8 mouse cellular contexts compared by ENCODE assay signal in genomic region chr10:82690494-82690893, GRCm38 (mm10). TPM values are rescaled to one million over a fixed set of nuclear protein-coding genes. Genes with fewer than 3 reads are reported as not detected.
DNase-seq lines count a peak whose midpoint lies in the region; ATAC-seq lines count a peak whose summit lies in the region.

Gene Glt8d2, minus strand, starts transcription at chr10:82690650.

- DNase-seq in adrenal gland, adult (ENCODE audit: inconsistent age in 2 of 2, low spot score in 1 of 2) = peak; percentile 60 to 76
- peak; percentile 97 for DNase-seq in embryonic facial prominence, embryonic 14.5 days (ENCODE audit: low spot score)
- peak; percentile 70 to 81 for DNase-seq in heart, adult 9 months (ENCODE audit: low spot score in 2 of 2)
- DNase-seq in c-Kit-positive CD71-positive TER-119-positive erythroid progenitor cells, embryonic 14.5 days (ENCODE audit: low spot score) = no peak

- peak; percentile 95 for ATAC-seq in embryonic facial prominence, embryonic 14.5 days (ENCODE audit: low read depth)
- peak; percentile 85 for ATAC-seq in kidney, embryonic 15.5 days (replicated peaks; ENCODE audit: low FRiP score)
- ATAC-seq in liver, embryonic 16.5 days (ENCODE audit: low read depth) = no peak
- no peak for ATAC-seq in neural tube, embryonic 14.5 days (ENCODE audit: low read depth)
- no peak for ATAC-seq in inflammation-experienced regulatory T-cells, adult 6 months

- peak within 1 kb of the TSS; percentile 40 for H3K4me3 ChIP-seq in embryonic facial prominence, embryonic 14.5 days (ENCODE audit: low read depth, low read length)
- H3K4me3 ChIP-seq in kidney, embryonic 15.5 days (replicated peaks) = peak within 1 kb of the TSS; percentile 31
- no peak within 1 kb of the TSS for H3K4me3 ChIP-seq in liver, embryonic 16.5 days (ENCODE audit: low read depth, low read length)
- H3K4me3 ChIP-seq in neural tube, embryonic 14.5 days (ENCODE audit: low read depth, low read length) = no peak within 1 kb of the TSS; the same call in 1 of the 2 replicates

- H3K9me3 ChIP-seq in embryonic facial prominence, embryonic 14.5 days (ENCODE audit: control insufficient read depth, low read length) = no peaks in the 10 kb centered on the region
- H3K9me3 ChIP-seq in kidney, embryonic 15.5 days (replicated peaks) = no peaks in the 10 kb centered on the region
- no peaks in the 10 kb centered on the region for H3K9me3 ChIP-seq in liver, embryonic 16.5 days (replicated peaks; ENCODE audit: control insufficient read depth, low read length)
- H3K9me3 ChIP-seq in neural tube, embryonic 14.5 days (ENCODE audit: control insufficient read depth, low read length) = no peaks in the 10 kb centered on the region

- H3K4me1 ChIP-seq in embryonic facial prominence, embryonic 14.5 days (ENCODE audit: control insufficient read depth, insufficient read depth, low read length) = peaks cover 19% of the 10 kb centered on the region
- H3K4me1 ChIP-seq in kidney, embryonic 15.5 days = peaks cover 13% of the 10 kb centered on the region
- no peaks in the 10 kb centered on the region for H3K4me1 ChIP-seq in liver, embryonic 16.5 days (ENCODE audit: control insufficient read depth, low read depth, low read length)
- H3K4me1 ChIP-seq in neural tube, embryonic 14.5 days (ENCODE audit: control insufficient read depth, insufficient read depth, low read length) = no peaks in the 10 kb centered on the region

- peak within 1 kb of the TSS; percentile 56 for H3K9ac ChIP-seq in embryonic facial prominence, embryonic 14.5 days (ENCODE audit: low read depth, low read length)
- 0 out of 2 replicates have a peak within 1 kb of the TSS, but pooled peaks have one; percentile 21 for H3K9ac ChIP-seq in kidney, embryonic 15.5 days
- H3K9ac ChIP-seq in liver, embryonic 16.5 days (ENCODE audit: low read depth, low read length) = no peak within 1 kb of the TSS
- H3K9ac ChIP-seq in neural tube, embryonic 14.5 days (replicated peaks; ENCODE audit: low read depth, low read length) = no peak within 1 kb of the TSS

- H3K36me3 ChIP-seq in embryonic facial prominence, embryonic 14.5 days (ENCODE audit: control insufficient read depth, insufficient read depth, low read length) = no peaks in the 10 kb centered on the region
- no peaks in the 10 kb centered on the region for H3K36me3 ChIP-seq in kidney, embryonic 15.5 days
- no peaks in the 10 kb centered on the region for H3K36me3 ChIP-seq in liver, embryonic 16.5 days (ENCODE audit: control insufficient read depth, insufficient read depth)
- H3K36me3 ChIP-seq in neural tube, embryonic 14.5 days (ENCODE audit: control insufficient read depth, insufficient read depth, low read length) = no peaks in the 10 kb centered on the region

- no peaks in the 10 kb centered on the region for H3K27me3 ChIP-seq in embryonic facial prominence, embryonic 14.5 days (replicated peaks; ENCODE audit: control insufficient read depth, insufficient read depth, low read length)
- peaks cover 14% of the 10 kb centered on the region; the same call in 1 of the 2 replicates for H3K27me3 ChIP-seq in kidney, embryonic 15.5 days
- peaks cover 11% of the 10 kb centered on the region for H3K27me3 ChIP-seq in liver, embryonic 16.5 days (ENCODE audit: control insufficient read depth, insufficient read depth, low read depth, low read length)
- no peaks in the 10 kb centered on the region for H3K27me3 ChIP-seq in neural tube, embryonic 14.5 days (ENCODE audit: control insufficient read depth, insufficient read depth, low read length)

- peak within 1 kb of the TSS; percentile 63 for H3K4me2 ChIP-seq in embryonic facial prominence, embryonic 14.5 days (ENCODE audit: low read depth, low read length)
- H3K4me2 ChIP-seq in kidney, embryonic 15.5 days = peak within 1 kb of the TSS; percentile 56
- H3K4me2 ChIP-seq in liver, embryonic 16.5 days (ENCODE audit: low read depth, low read length) = peak within 1 kb of the TSS; percentile 15; the same call in 1 of the 2 replicates
- H3K4me2 ChIP-seq in neural tube, embryonic 14.5 days (ENCODE audit: low read depth, low read length) = peak within 1 kb of the TSS; percentile 35

- H3K27ac ChIP-seq in embryonic facial prominence, embryonic 14.5 days (replicated peaks; ENCODE audit: low read depth, low read length) = peak within 1 kb of the TSS; percentile 96
- H3K27ac ChIP-seq in kidney, embryonic 15.5 days = peak within 1 kb of the TSS; percentile 75
- no peak within 1 kb of the TSS for H3K27ac ChIP-seq in liver, embryonic 16.5 days (ENCODE audit: low read length)
- no peak within 1 kb of the TSS for H3K27ac ChIP-seq in neural tube, embryonic 14.5 days (ENCODE audit: low read depth, low read length)

- 1% methylated on average over 14 of the region's 14 CpGs for WGBS in embryonic facial prominence, embryonic 14.5 days
- under 1% methylated on average over 14 of the region's 14 CpGs for WGBS in kidney, embryonic 15.5 days
- WGBS in liver, embryonic 16.5 days (ENCODE audit: insufficient replicate concordance) = 9% methylated on average over 14 of the region's 14 CpGs
- 10% methylated on average over 14 of the region's 14 CpGs for WGBS in neural tube, embryonic 14.5 days

RNA-seq across cellular contexts. Expression of gene Glt8d2, which starts in this region (rescaled TPM):
- 25.6 and 26.7 TPM in 2 replicates for polyA plus RNA-seq in embryonic facial prominence, embryonic 14.5 days (2014; fragmentation: Nextera tagmentation; extraction: Ambion mirVana)
- 4.0 and 5.0 TPM in 2 replicates for polyA plus RNA-seq in kidney, embryonic 15.5 days (2015; fragmentation: Nextera tagmentation; extraction: Ambion mirVana)
- 0.61 and 0.64 TPM in 2 replicates for polyA plus RNA-seq in liver, embryonic 16.5 days (2015; fragmentation: Nextera tagmentation; extraction: Ambion mirVana)
- 0.42 and 1.7 TPM in 2 replicates for polyA plus RNA-seq in neural tube, embryonic 14.5 days (2014; fragmentation: Nextera tagmentation; extraction: Ambion mirVana)
- polyA plus RNA-seq in inflammation-experienced regulatory T-cells, adult 6 months (2017; shearing (Covaris generic)) = under 1 TPM in 2 of 3 experiments, not detected in 1; 0.48 to 0.71 TPM

Comparison
In these comparisons a context has a peak if more than half of its experiments do, and no peak if none do; other contexts are left out.
1. ATAC-seq: peak in embryonic facial prominence, embryonic 14.5 days (single experiment) and kidney, embryonic 15.5 days (single experiment); none in liver, embryonic 16.5 days (single experiment), neural tube, embryonic 14.5 days (single experiment) and inflammation-experienced regulatory T-cells, adult 6 months (single experiment).
2. H3K27ac ChIP-seq: peak in embryonic facial prominence, embryonic 14.5 days (single experiment) and kidney, embryonic 15.5 days (single experiment); none in liver, embryonic 16.5 days (single experiment) and neural tube, embryonic 14.5 days (single experiment).
3. H3K4me3 ChIP-seq: peak in embryonic facial prominence, embryonic 14.5 days (single experiment) and kidney, embryonic 15.5 days (single experiment); none in liver, embryonic 16.5 days (single experiment) and neural tube, embryonic 14.5 days (single experiment).
4. H3K9ac ChIP-seq: peak in embryonic facial prominence, embryonic 14.5 days (single experiment) and kidney, embryonic 15.5 days (single experiment); none in liver, embryonic 16.5 days (single experiment) and neural tube, embryonic 14.5 days (single experiment).
5. Peak in every context shown above with its lines, with median percentiles within 50 percentile points of each other: H3K4me2 ChIP-seq.